Mouse (Mus musculus): ENCODE data around the gene Ppcs. TPM values are rescaled to one million over a fixed set of nuclear protein-coding genes. Genes with fewer than 3 reads are reported as not detected.

Ppcs gene
- total RNA-seq (2021): 1 to 10 TPM; 4.5 to 5.7 TPM
- long read RNA-seq, experiment 1, transcript Ppcs-201 (3 exons, 1,443 nt): major isoform, 14 of 17 reads
- long read RNA-seq, experiment 1, partial matches to known transcripts: 0 of 17 reads
- long read RNA-seq, experiment 1, other reads (novel, unspliced or antisense): 3 of 17 reads
- long read RNA-seq, experiment 2, transcript Ppcs-201 (3 exons, 1,443 nt): major isoform, 9 of 10 reads
- long read RNA-seq, experiment 2, partial matches to known transcripts: 0 of 10 reads
- long read RNA-seq, experiment 2, other reads (novel, unspliced or antisense): 1 of 10 reads

- peak; percentile 82 to 83 for DNase-seq (ENCODE audit: low spot score in 2 of 2)
- intact Hi-C loops (cut with DNase I): no loop called here
Measured at GRCm38 (mm10) chr4:119422294-119422964, at the start of gene Ppcs, which contains the start of gene Zmynd12. Gene Ppcs, minus strand, starts transcription at chr4:119422420. Gene Zmynd12, plus strand, starts transcription at chr4:119422814.

- intact Hi-C loops (cut with DNase I): no loop called here
- DNase-seq (ENCODE audit: low spot score in 2 of 2): peak; percentile 31 to 39
Measured at GRCm38 (mm10) chr4:119467720-119468380, 45.6 kb upstream of the Ppcs start.

- no peak for DNase-seq (ENCODE audit: low spot score in 2 of 2)
- intact Hi-C loops (cut with DNase I): no loop called here
Measured at GRCm38 (mm10) chr4:119465841-119466240, 43.6 kb upstream of the Ppcs start.

- DNase-seq (ENCODE audit: low spot score in 2 of 2): peak in 1 of 2 experiments; percentile 47
- intact Hi-C loops (cut with DNase I): loop anchor here (5.0 kb wide), 1 partner anchor 37 kb away; no protein-coding TSS in a partner anchor
Measured at GRCm38 (mm10) chr4:119463756-119464419, 41.7 kb upstream of the Ppcs start.

- peak; percentile 52 to 61 for DNase-seq (ENCODE audit: low spot score in 2 of 2)
- intact Hi-C loops (cut with DNase I): loop anchor here (5.0 kb wide), 1 partner anchor 36 kb away; no protein-coding TSS in a partner anchor
Measured at GRCm38 (mm10) chr4:119462858-119463755, 40.9 kb upstream of the Ppcs start.

GRCm38 (mm10) chr4:119462457-119462856 is 40.2 kb upstream of the Ppcs start:
- DNase-seq (ENCODE audit: low spot score in 2 of 2): no peak
- intact Hi-C loops (cut with DNase I): loop anchor here (5.0 kb wide), 1 partner anchor 35 kb away; no protein-coding TSS in a partner anchor

GRCm38 (mm10) chr4:119460728-119461141 is 38.5 kb upstream of the Ppcs start:
- DNase-seq (ENCODE audit: low spot score in 2 of 2): peak; percentile 83 to 95
- intact Hi-C loops (cut with DNase I): loop anchor here (5.0 kb wide), 1 partner anchor 33 kb away; no protein-coding TSS in a partner anchor

GRCm38 (mm10) chr4:119460296-119460695 is 38.1 kb upstream of the Ppcs start:
- DNase-seq (ENCODE audit: low spot score in 2 of 2): peak; percentile 65 to 84
- intact Hi-C loops (cut with DNase I): loop anchor here (5.0 kb wide), 1 partner anchor 33 kb away; no protein-coding TSS in a partner anchor

GRCm38 (mm10) chr4:119453533-119453932 is 31.3 kb upstream of the Ppcs start:
- no peak for DNase-seq (ENCODE audit: low spot score in 2 of 2)
- intact Hi-C loops (cut with DNase I): no loop called here

- DNase-seq (ENCODE audit: low spot score in 2 of 2): no peak
- intact Hi-C loops (cut with DNase I): no loop called here
Measured at GRCm38 (mm10) chr4:119453128-119453527, 30.9 kb upstream of the Ppcs start.

GRCm38 (mm10) chr4:119450436-119450835 is 28.2 kb upstream of the Ppcs start:
- no peak for DNase-seq (ENCODE audit: low spot score in 2 of 2)
- intact Hi-C loops (cut with DNase I): no loop called here

GRCm38 (mm10) chr4:119447786-119448185 is 25.6 kb upstream of the Ppcs start:
- DNase-seq (ENCODE audit: low spot score in 2 of 2): no peak
- intact Hi-C loops (cut with DNase I): no loop called here

GRCm38 (mm10) chr4:119447261-119447660 is 25.0 kb upstream of the Ppcs start:
- intact Hi-C loops (cut with DNase I): no loop called here
- no peak for DNase-seq (ENCODE audit: low spot score in 2 of 2)

GRCm38 (mm10) chr4:119442539-119442938 is 20.3 kb upstream of the Ppcs start:
- intact Hi-C loops (cut with DNase I): no loop called here
- DNase-seq (ENCODE audit: low spot score in 2 of 2): no peak

GRCm38 (mm10) chr4:119441836-119442235 is 19.6 kb upstream of the Ppcs start:
- intact Hi-C loops (cut with DNase I): no loop called here

GRCm38 (mm10) chr4:119437936-119438335 is 15.7 kb upstream of the Ppcs start:
- DNase-seq (ENCODE audit: low spot score in 2 of 2): no peak
- intact Hi-C loops (cut with DNase I): no loop called here

More at GRCm38 (mm10) chr4:119441836-119442235, 19.6 kb upstream of the Ppcs start:
- DNase-seq (ENCODE audit: low spot score in 2 of 2): peak in 1 of 2 experiments; percentile 40

GRCm38 (mm10) chr4:119430678-119431077 is 8.5 kb upstream of the Ppcs start:
- intact Hi-C loops (cut with DNase I): no loop called here
- peak in 1 of 2 experiments; percentile 39 for DNase-seq (ENCODE audit: low spot score in 2 of 2)

GRCm38 (mm10) chr4:119427680-119428079 is 5.5 kb upstream of the Ppcs start:
- intact Hi-C loops (cut with DNase I): loop anchor here (5.0 kb wide), 1 partner anchor 35 kb away; no protein-coding TSS in a partner anchor
- no peak for DNase-seq (ENCODE audit: low spot score in 2 of 2)

Measured in left cerebral cortex, postnatal 14 days (tissue).